Mouse (Mus musculus) hindbrain, embryonic 11.5 days (tissue): Measurements from ENCODE around the gene Cdc42ep2. TPM values are rescaled to one million over a fixed set of nuclear protein-coding genes. Genes with fewer than 3 reads are reported as not detected.
A peak's percentile ranks its signal among the peaks of the same experiment; 100 is the strongest.

ENCODE experiments used
- ATAC-seq: fragments of 200-750 bp; cut with Nextera tagmentation; 2 replicates; pipeline ENCODE4 v1.8.0; 2017; ENCODE audit warnings: mild to moderate bottlenecking, moderate TSS enrichment, moderate library complexity; ENCODE audit not compliant: low FRiP score
- DNase-seq: peaks from one replicate; pipeline ENCODE4 v3.0.0-alpha.2; 2015; ENCODE audit warnings: low spot score
- H3K27ac ChIP-seq: fragments of 300-500 bp; sonication (generic); 2 replicates; pipeline ENCODE4 v1.5.1; 2014; ENCODE audit warnings: mild to moderate bottlenecking, low read depth, low read length
- H3K27me3 ChIP-seq: fragments of 300-500 bp; sonication (generic); 2 replicates; pipeline ENCODE4 v1.6.1; 2014; ENCODE audit warnings: mild to moderate bottlenecking, low read length, moderate library complexity, mixed read lengths; ENCODE audit not compliant: control insufficient read depth, insufficient read depth
- H3K36me3 ChIP-seq: fragments of 300-500 bp; sonication (generic); 2 replicates; pipeline ENCODE4 v1.6.1; 2014; ENCODE audit warnings: mild to moderate bottlenecking, low read length, moderate library complexity, mixed read lengths; ENCODE audit not compliant: control insufficient read depth, insufficient read depth
- H3K4me1 ChIP-seq: fragments of 300-500 bp; sonication (generic); replicated peaks from 2 replicates; pipeline ENCODE4 v1.6.1; 2014; ENCODE audit warnings: low read length, mixed read lengths; ENCODE audit not compliant: control insufficient read depth, insufficient read depth
- H3K4me2 ChIP-seq: fragments of 300-500 bp; sonication (generic); replicated peaks from 2 replicates; pipeline ENCODE4 v1.6.1; 2014; ENCODE audit warnings: mild to moderate bottlenecking, low read depth, low read length
- H3K4me3 ChIP-seq: fragments of 300-500 bp; sonication (generic); 2 replicates; pipeline ENCODE4 v1.5.1; 2014; ENCODE audit warnings: low read depth, low read length
- H3K9ac ChIP-seq: fragments of 300-500 bp; sonication (generic); 2 replicates; pipeline ENCODE4 v1.6.1; 2014; ENCODE audit warnings: low read depth, low read length
- H3K9me3 ChIP-seq: fragments of 300-500 bp; sonication (generic); 2 replicates; pipeline ENCODE4 v1.6.1; 2016; ENCODE audit warnings: low read length; ENCODE audit not compliant: control insufficient read depth
- WGBS: fragments of 180-500 bp; shearing (Covaris S2); extraction: QIAGEN DNeasy Blood & Tissue Kit; methylation state at CpG from one replicate; pipeline ENCODE4 v1.1.7; 2014; 5-methylcytosine and 5-hydroxymethylcytosine counted together
- polyA plus RNA-seq: library from polyadenylated mRNA; unstranded; fragments of >200 nt; fragmentation: Nextera tagmentation; extraction: Ambion mirVana; gene quantifications from 2 replicates; pipeline ENCODE4 v1.2.1, GENCODE M21; 2014

The Cdc42ep2 gene
- polyA plus RNA-seq, 1 experiment from 2014 or later, result 3.4 TPM

- Histone ChIP-seq H3K4me2 (0 out of 2 replicates have a peak overlapping the region, but pooled peaks have one; percentile 4), H3K27me3 (no peaks in the 10 kb centered on the region), H3K36me3 (no peaks in the 10 kb centered on the region), H3K4me1 (peaks cover 4% of the 10 kb centered on the region; the same call in 1 of the 2 replicates), H3K9ac (0 out of 2 replicates have a peak overlapping the region, but pooled peaks have one; percentile 16), H3K9me3 (no peaks in the 10 kb centered on the region), H3K4me3 (no peak overlapping the region), H3K27ac (no peak overlapping the region)
- 36% methylated on average over 14 of the region's 14 CpGs for WGBS
- no peak for ATAC-seq
- peak; percentile 16 for DNase-seq
Measured at GRCm38 (mm10) chr19:5937836-5938406, 13.3 kb upstream of the Cdc42ep2 start.

GRCm38 (mm10) chr19:5937095-5937835 lies 12.6 kb upstream of the Cdc42ep2 start:
- H3K36me3 ChIP-seq, result no peaks in the 10 kb centered on the region
- ATAC-seq (no peak), DNase-seq (no peak)
- no peak overlapping the region for H3K4me2 ChIP-seq
- WGBS, result 70% methylated on average over 21 of the region's 21 CpGs
- no peak overlapping the region for H3K4me3 ChIP-seq
- H3K4me1 ChIP-seq, result peaks cover 4% of the 10 kb centered on the region; the same call in 1 of the 2 replicates
- 0 out of 2 replicates have a peak overlapping the region, but pooled peaks have one; percentile 19 for H3K9ac ChIP-seq
- H3K27ac ChIP-seq, result no peak overlapping the region
- no peaks in the 10 kb centered on the region for H3K27me3 ChIP-seq
- no peaks in the 10 kb centered on the region for H3K9me3 ChIP-seq

- Histone ChIP-seq H3K9ac (no peak overlapping the region), H3K27ac (no peak overlapping the region), H3K4me2 (no peak overlapping the region), H3K36me3 (no peaks in the 10 kb centered on the region), H3K4me1 (peaks cover 4% of the 10 kb centered on the region; the same call in 1 of the 2 replicates), H3K4me3 (no peak overlapping the region), H3K9me3 (no peaks in the 10 kb centered on the region), H3K27me3 (no peaks in the 10 kb centered on the region)
- 90% methylated on average over 5 of the region's 5 CpGs for WGBS
- DNase-seq, result no peak
- ATAC-seq, result no peak
Measured at GRCm38 (mm10) chr19:5935691-5936090, 11.1 kb upstream of the Cdc42ep2 start.

- Histone ChIP-seq H3K9me3 (no peaks in the 10 kb centered on the region), H3K4me1 (peaks cover 4% of the 10 kb centered on the region; the same call in 1 of the 2 replicates), H3K27me3 (no peaks in the 10 kb centered on the region), H3K9ac (no peak overlapping the region), H3K36me3 (no peaks in the 10 kb centered on the region), H3K27ac (no peak overlapping the region), H3K4me3 (no peak overlapping the region), H3K4me2 (no peak overlapping the region)
- ATAC-seq (no peak), DNase-seq (no peak)
- WGBS, result 67% methylated on average over 3 of the region's 3 CpGs
Measured at GRCm38 (mm10) chr19:5935266-5935665, 10.7 kb upstream of the Cdc42ep2 start.

GRCm38 (mm10) chr19:5929634-5930596 lies 5.3 kb upstream of the Cdc42ep2 start:
- Histone ChIP-seq H3K4me3 (no peak overlapping the region), H3K36me3 (no peaks in the 10 kb centered on the region), H3K9ac (no peak overlapping the region), H3K27me3 (peaks cover 6% of the 10 kb centered on the region), H3K4me1 (no peaks in the 10 kb centered on the region; the same call in 1 of the 2 replicates), H3K9me3 (no peaks in the 10 kb centered on the region), H3K4me2 (no peak overlapping the region), H3K27ac (no peak overlapping the region)
- DNase-seq, result no peak
- 77% methylated on average over 14 of the region's 14 CpGs for WGBS
- no peak for ATAC-seq

GRCm38 (mm10) chr19:5928546-5928945 lies 3.9 kb upstream of the Cdc42ep2 start:
- Histone ChIP-seq H3K9ac (no peak overlapping the region), H3K4me1 (no peaks in the 10 kb centered on the region; the same call in 1 of the 2 replicates), H3K4me2 (no peak overlapping the region), H3K36me3 (no peaks in the 10 kb centered on the region), H3K27ac (no peak overlapping the region), H3K4me3 (no peak overlapping the region), H3K27me3 (peaks cover 6% of the 10 kb centered on the region), H3K9me3 (no peaks in the 10 kb centered on the region)
- DNase-seq (no peak), ATAC-seq (no peak)
- 65% methylated on average over 3 of the region's 3 CpGs for WGBS

- Histone ChIP-seq H3K36me3 (no peaks in the 10 kb centered on the region), H3K4me3 (no peak overlapping the region), H3K4me1 (no peaks in the 10 kb centered on the region; the same call in 1 of the 2 replicates), H3K4me2 (no peak overlapping the region), H3K27ac (no peak overlapping the region), H3K9me3 (no peaks in the 10 kb centered on the region), H3K9ac (no peak overlapping the region), H3K27me3 (peaks cover 6% of the 10 kb centered on the region)
- no peak for DNase-seq
- 78% methylated on average over 6 of the region's 6 CpGs for WGBS
- ATAC-seq, result no peak
Measured at GRCm38 (mm10) chr19:5928104-5928503, 3.5 kb upstream of the Cdc42ep2 start.

GRCm38 (mm10) chr19:5927532-5927931 lies 2.9 kb upstream of the Cdc42ep2 start:
- no peak overlapping the region for H3K4me2 ChIP-seq
- no peaks in the 10 kb centered on the region; the same call in 1 of the 2 replicates for H3K4me1 ChIP-seq
- no peaks in the 10 kb centered on the region for H3K36me3 ChIP-seq
- 74% methylated on average over 8 of the region's 8 CpGs for WGBS
- H3K27ac ChIP-seq, result no peak overlapping the region
- H3K4me3 ChIP-seq, result no peak overlapping the region
- DNase-seq (no peak), ATAC-seq (no peak)
- no peaks in the 10 kb centered on the region for H3K9me3 ChIP-seq
- no peak overlapping the region for H3K9ac ChIP-seq
- H3K27me3 ChIP-seq, result peaks cover 6% of the 10 kb centered on the region
